Mouse (Mus musculus) lung, adult 2 months (tissue): ENCODE data around the gene Upf1.

ENCODE experiments used
- CTCF ChIP-seq: fragments of 200-500 bp; IDR thresholded peaks from 2 replicates; pipeline ENCODE4 v1.5.1; 2011; ENCODE audit warnings: mild to moderate bottlenecking, low read length, control low read depth; ENCODE audit not compliant: insufficient read depth
- POLR2A ChIP-seq: fragments of 200-500 bp; IDR thresholded peaks from 2 replicates; pipeline ENCODE4 v1.6.1; 2011; ENCODE audit warnings: low read depth, mild to moderate bottlenecking, control low read depth, low read length, borderline replicate concordance; ENCODE audit errors: extremely low read depth

GRCm38 (mm10) chr8:70361484-70362032 lies 8.5 kb upstream of the Upf1 start:
- TF ChIP-seq POLR2A (no peak), CTCF (no peak)
